Mouse (Mus musculus) hindbrain, embryonic 12.5 days (tissue): Measurements from ENCODE around the gene 1700023F06Rik. TPM values are rescaled to one million over a fixed set of nuclear protein-coding genes. Genes with fewer than 3 reads are reported as not detected.
"Not testable (repeated sequence)": the region's sequence is repeated elsewhere in the genome, so short reads cannot be mapped to it uniquely, and the experiment has no call there.

Experiments used
- ATAC-seq: fragments of 200-750 bp; cut with Nextera tagmentation; 2 replicates; pipeline ENCODE4 v1.8.0; 2017; ENCODE audit warnings: moderate TSS enrichment; ENCODE audit not compliant: low FRiP score
- H3K27ac ChIP-seq: fragments of 300-500 bp; sonication (generic); 2 replicates; pipeline ENCODE4 v1.5.1; 2016; ENCODE audit warnings: mild to moderate bottlenecking
- H3K27me3 ChIP-seq: fragments of 300-500 bp; sonication (generic); 2 replicates; pipeline ENCODE4 v1.6.1; 2016; ENCODE audit warnings: mild to moderate bottlenecking
- H3K36me3 ChIP-seq: fragments of 300-500 bp; sonication (generic); 2 replicates; pipeline ENCODE4 v1.6.1; 2016; ENCODE audit warnings: mild to moderate bottlenecking
- H3K4me1 ChIP-seq: fragments of 300-500 bp; sonication (generic); 2 replicates; pipeline ENCODE4 v1.6.1; 2016
- H3K4me2 ChIP-seq: fragments of 300-500 bp; sonication (generic); replicated peaks from 2 replicates; pipeline ENCODE4 v1.6.1; 2016; ENCODE audit warnings: mild to moderate bottlenecking
- H3K4me3 ChIP-seq: fragments of 300-500 bp; sonication (generic); 2 replicates; pipeline ENCODE4 v1.5.1; 2016; ENCODE audit warnings: mild to moderate bottlenecking
- H3K9ac ChIP-seq: fragments of 300-500 bp; sonication (generic); 2 replicates; pipeline ENCODE4 v1.6.1; 2016; ENCODE audit warnings: mild to moderate bottlenecking, moderate library complexity
- H3K9me3 ChIP-seq: fragments of 300-500 bp; sonication (generic); replicated peaks from 2 replicates; pipeline ENCODE4 v1.6.1; 2016; ENCODE audit warnings: mild to moderate bottlenecking
- WGBS: fragments of 180-500 bp; shearing (Covaris S2); methylation state at CpG from one replicate; pipeline ENCODE4 v1.1.7; 2016; 5-methylcytosine and 5-hydroxymethylcytosine counted together
- polyA plus RNA-seq: library from polyadenylated mRNA; unstranded; fragments of >200 nt; fragmentation: Nextera tagmentation; extraction: Ambion mirVana; gene quantifications from 2 replicates; pipeline ENCODE4 v1.2.1, GENCODE M21; 2016

Gene 1700023F06Rik
- polyA plus RNA-seq, 1 experiment from 2014 or later = 0.71 TPM

DNA sequence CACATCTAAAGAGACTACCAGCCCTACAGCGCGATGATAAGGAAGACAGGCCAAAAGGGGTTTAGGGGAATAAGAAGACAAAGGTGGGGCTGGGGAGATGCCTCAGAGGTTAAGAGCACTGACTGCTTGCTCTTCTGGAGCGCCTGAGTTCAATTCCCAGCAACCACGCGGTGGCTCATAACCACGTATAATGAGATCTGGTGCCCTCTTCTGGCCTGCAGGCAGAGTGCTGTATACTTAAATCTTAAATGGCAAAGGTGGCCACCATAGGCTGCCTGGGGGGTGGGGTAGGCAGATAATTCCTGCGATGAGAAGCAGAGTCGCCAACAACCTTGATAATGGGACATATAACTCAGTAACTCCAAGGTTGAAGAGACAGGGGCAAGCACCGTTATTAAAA is 29.4 kb upstream of the 1700023F06Rik start:
- Histone ChIP-seq H3K27ac (no peak overlapping the region), H3K4me1 (no peaks in the 10 kb centered on the region; the same call in 1 of the 2 replicates), H3K27me3 (no peaks in the 10 kb centered on the region), H3K4me3 (no peak overlapping the region), H3K4me2 (no peak overlapping the region), H3K9me3 (no peaks in the 10 kb centered on the region), H3K9ac (no peak overlapping the region), H3K36me3 (peaks cover 49% of the 10 kb centered on the region)
- ATAC-seq = no peak
- 80% methylated on average over 9 of the region's 9 CpGs for WGBS

DNA sequence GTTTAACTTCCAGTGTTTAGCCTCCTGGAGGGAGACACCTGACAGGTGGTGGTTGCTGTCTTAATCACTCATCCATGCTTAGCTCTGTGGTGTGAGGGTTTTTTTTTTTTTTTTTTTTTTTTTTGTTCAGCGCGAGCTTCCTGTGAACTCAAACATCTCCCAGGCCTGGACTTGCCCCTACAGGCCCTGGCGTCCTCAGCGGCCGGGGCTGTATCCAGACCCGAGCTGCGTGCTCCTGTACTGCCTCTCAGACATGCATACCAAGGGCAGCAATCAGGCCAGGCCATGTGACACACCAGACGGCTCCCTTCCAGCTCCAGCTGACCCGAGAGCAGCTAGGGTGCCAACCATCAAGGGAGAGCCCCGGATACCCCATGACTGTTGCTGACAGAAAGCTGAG is 28.5 kb upstream of the 1700023F06Rik start:
- 85% methylated on average over 10 of the region's 10 CpGs for WGBS
- no peak overlapping the region for H3K4me3 ChIP-seq
- peaks cover 49% of the 10 kb centered on the region for H3K36me3 ChIP-seq
- no peak overlapping the region for H3K27ac ChIP-seq
- no peak for ATAC-seq
- no peaks in the 10 kb centered on the region; the same call in 1 of the 2 replicates for H3K4me1 ChIP-seq
- H3K27me3 ChIP-seq = no peaks in the 10 kb centered on the region
- no peak overlapping the region for H3K4me2 ChIP-seq
- no peak overlapping the region for H3K9ac ChIP-seq
- no peaks in the 10 kb centered on the region for H3K9me3 ChIP-seq

DNA sequence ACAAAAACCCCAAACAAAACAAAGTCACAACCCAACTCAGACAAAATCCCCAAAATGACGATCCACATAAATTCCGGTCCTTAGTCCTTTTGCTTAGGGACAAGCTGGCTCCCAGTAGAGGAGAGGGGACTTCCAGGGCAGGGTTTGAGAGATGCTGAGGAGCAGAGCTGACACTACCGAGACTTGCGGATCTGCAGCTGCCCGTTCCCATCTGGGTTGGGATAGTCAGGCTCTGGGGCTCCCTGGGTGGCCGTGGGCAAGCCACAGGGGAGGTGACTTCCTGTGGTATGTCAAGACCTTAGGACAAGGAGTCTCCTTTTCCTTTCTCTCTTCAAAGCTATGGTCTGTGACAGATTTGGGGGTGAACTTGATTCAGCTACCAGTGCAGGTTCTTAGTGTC is 28.1 kb upstream of the 1700023F06Rik start:
- ATAC-seq = no peak
- no peaks in the 10 kb centered on the region for H3K27me3 ChIP-seq
- H3K9ac ChIP-seq = no peak overlapping the region
- H3K27ac ChIP-seq = no peak overlapping the region
- WGBS = 80% methylated on average over 6 of the region's 6 CpGs
- H3K4me2 ChIP-seq = no peak overlapping the region
- peaks cover 50% of the 10 kb centered on the region for H3K36me3 ChIP-seq
- H3K4me3 ChIP-seq = no peak overlapping the region
- no peaks in the 10 kb centered on the region for H3K9me3 ChIP-seq
- no peaks in the 10 kb centered on the region; the same call in 1 of the 2 replicates for H3K4me1 ChIP-seq

DNA sequence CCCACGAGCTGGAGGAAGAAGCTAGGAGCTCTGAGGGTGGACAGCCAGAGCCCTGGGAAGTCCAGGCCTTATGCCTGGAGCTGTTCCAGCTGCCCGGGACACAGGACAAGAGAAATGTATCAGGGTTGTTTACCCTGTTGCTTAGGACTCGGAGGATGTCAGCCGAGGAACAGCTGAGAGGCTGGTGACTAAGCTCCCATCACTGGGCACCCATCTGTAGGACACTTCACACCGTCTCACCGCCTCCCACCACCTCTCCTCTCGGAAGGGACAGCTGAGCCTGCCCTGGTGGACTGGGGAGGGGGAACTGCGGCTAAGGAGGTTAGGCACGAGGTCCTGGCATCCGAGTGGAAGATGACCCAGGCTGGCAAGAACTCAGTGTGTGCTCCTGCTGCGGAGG is 27.3 kb upstream of the 1700023F06Rik start:
- Histone ChIP-seq H3K4me1 (no peaks in the 10 kb centered on the region), H3K27me3 (no peaks in the 10 kb centered on the region), H3K9ac (no peak overlapping the region), H3K36me3 (peaks cover 53% of the 10 kb centered on the region), H3K9me3 (no peaks in the 10 kb centered on the region), H3K27ac (no peak overlapping the region; the same call in 1 of the 2 replicates), H3K4me3 (no peak overlapping the region), H3K4me2 (no peak overlapping the region)
- no peak for ATAC-seq
- WGBS = 77% methylated on average over 11 of the region's 11 CpGs

DNA sequence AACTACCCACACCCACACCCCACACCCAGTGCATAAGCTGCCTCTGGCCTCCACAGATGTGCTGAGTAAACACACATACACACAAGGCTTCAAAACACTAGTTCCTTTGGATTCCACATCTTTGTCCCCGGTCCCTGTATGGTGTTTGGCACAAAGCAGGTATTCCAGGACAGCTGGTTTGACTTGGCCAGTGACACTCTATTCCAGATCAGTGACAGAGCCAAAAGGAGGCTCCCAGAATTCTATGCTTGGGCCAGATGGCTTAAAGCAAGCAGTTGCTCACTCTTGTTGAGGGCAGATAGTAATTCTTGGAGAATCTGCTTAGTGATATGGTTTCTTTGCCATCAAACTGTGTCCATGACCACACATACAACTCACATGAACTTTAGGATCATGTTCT is 26.1 kb upstream of the 1700023F06Rik start:
- Histone ChIP-seq H3K27me3 (no peaks in the 10 kb centered on the region), H3K4me1 (no peaks in the 10 kb centered on the region), H3K9me3 (no peaks in the 10 kb centered on the region), H3K4me3 (no peak overlapping the region), H3K9ac (no peak overlapping the region), H3K4me2 (no peak overlapping the region), H3K36me3 (peaks cover 62% of the 10 kb centered on the region), H3K27ac (no peak overlapping the region)
- WGBS = 89% methylated on average over 1 of the region's 1 CpGs
- no peak for ATAC-seq

DNA sequence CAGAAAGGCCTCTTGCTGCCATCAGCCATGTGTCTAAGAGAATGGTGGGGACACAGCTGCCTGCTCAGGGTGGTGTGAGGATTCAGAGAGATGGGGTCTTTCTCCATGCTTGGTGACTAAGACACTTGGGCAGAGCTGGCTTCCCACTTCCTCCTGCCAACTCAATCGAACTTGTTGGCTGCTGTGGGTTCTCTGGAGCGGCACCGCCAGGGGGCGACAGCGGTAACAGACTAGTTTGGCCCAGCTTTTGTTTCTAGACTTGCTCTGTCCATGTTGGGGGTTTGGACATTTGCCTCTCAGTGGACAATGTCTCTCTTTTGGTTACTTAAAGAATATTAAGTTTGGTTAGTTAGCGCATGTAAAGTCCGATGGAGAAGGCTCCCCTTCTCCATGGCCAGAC is 24.6 kb upstream of the 1700023F06Rik start:
- no peak overlapping the region for H3K4me3 ChIP-seq
- H3K9me3 ChIP-seq = no peaks in the 10 kb centered on the region
- H3K36me3 ChIP-seq = peaks cover 56% of the 10 kb centered on the region
- no peak overlapping the region for H3K9ac ChIP-seq
- H3K4me2 ChIP-seq = no peak overlapping the region
- no peak for ATAC-seq
- H3K27ac ChIP-seq = no peak overlapping the region
- WGBS = 32% methylated on average over 7 of the region's 7 CpGs
- no peaks in the 10 kb centered on the region for H3K4me1 ChIP-seq
- no peaks in the 10 kb centered on the region for H3K27me3 ChIP-seq

DNA sequence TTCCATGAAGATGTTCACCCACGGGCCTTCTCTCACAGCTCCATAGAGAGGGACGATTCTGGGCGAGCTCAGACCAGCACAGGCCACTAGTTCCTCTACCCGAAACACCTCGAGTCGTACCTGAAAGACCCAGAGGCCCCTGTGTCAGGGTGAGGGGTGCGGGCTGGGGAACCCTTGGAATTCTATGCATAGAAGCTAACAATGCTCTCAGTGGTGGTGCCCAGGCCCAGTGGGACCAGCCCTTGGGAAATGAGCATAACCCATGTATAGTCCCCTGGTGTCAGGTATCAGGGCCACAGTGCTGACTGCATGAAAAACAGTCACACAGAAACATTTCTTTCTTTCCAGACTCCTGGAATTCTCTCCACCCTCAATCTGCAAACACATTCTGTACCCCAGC is 23.0 kb upstream of the 1700023F06Rik start:
- no peaks in the 10 kb centered on the region for H3K27me3 ChIP-seq
- no peak overlapping the region for H3K27ac ChIP-seq
- H3K4me1 ChIP-seq = no peaks in the 10 kb centered on the region
- H3K4me2 ChIP-seq = no peak overlapping the region
- H3K9me3 ChIP-seq = no peaks in the 10 kb centered on the region
- H3K4me3 ChIP-seq = no peak overlapping the region
- WGBS = 94% methylated on average over 7 of the region's 7 CpGs
- H3K9ac ChIP-seq = no peak overlapping the region
- peaks cover 56% of the 10 kb centered on the region for H3K36me3 ChIP-seq
- no peak for ATAC-seq

DNA sequence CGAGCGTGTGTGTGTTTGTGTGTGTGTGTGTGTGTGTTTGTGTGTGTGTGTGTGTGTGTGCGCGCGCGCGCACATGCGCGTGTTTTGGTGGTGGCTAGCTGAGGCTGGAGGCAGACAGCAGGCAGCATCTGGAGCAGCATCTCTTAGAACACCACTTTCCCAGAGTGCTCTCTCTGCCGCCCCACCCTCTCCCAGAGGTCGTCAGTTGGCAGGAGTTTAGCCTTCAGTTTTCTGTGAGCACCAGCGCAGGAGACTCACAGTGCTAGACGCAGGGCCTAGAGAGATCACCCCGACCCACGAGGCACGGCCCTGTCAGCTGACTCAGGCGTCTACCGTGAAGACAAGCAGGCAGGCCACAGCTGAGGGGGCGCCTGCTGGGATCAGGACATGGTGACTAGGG is 22.3 kb upstream of the 1700023F06Rik start:
- ATAC-seq = no peak
- H3K27ac ChIP-seq = no peak overlapping the region
- no peak overlapping the region for H3K4me3 ChIP-seq
- no peak overlapping the region for H3K4me2 ChIP-seq
- H3K9me3 ChIP-seq = no peaks in the 10 kb centered on the region
- peaks cover 53% of the 10 kb centered on the region for H3K36me3 ChIP-seq
- WGBS = 90% methylated on average over 19 of the region's 19 CpGs
- no peaks in the 10 kb centered on the region for H3K27me3 ChIP-seq
- no peaks in the 10 kb centered on the region for H3K4me1 ChIP-seq
- H3K9ac ChIP-seq = no peak overlapping the region

DNA sequence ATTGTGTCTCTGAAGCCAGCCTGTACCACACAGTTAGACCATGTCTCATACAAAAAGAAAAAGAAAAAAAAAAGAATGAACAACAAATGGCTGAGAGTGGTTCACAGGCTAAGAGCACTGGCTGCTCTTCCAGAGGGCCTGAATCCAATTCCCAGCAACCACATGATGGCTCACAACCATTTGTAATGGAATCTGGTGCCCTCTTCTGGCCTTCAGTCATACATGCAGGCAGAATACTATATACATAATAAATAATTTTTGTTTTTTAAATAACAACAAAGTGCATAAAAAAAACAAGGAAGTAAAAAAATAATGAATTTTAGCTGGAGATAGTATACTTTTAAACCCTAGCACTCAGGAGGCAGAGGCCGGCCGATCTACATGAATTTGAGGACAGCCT is 21.2 kb upstream of the 1700023F06Rik start:
- ATAC-seq = no peak
- 100% methylated on average over 2 of the region's 2 CpGs for WGBS
- H3K36me3 ChIP-seq = peaks cover 58% of the 10 kb centered on the region

DNA sequence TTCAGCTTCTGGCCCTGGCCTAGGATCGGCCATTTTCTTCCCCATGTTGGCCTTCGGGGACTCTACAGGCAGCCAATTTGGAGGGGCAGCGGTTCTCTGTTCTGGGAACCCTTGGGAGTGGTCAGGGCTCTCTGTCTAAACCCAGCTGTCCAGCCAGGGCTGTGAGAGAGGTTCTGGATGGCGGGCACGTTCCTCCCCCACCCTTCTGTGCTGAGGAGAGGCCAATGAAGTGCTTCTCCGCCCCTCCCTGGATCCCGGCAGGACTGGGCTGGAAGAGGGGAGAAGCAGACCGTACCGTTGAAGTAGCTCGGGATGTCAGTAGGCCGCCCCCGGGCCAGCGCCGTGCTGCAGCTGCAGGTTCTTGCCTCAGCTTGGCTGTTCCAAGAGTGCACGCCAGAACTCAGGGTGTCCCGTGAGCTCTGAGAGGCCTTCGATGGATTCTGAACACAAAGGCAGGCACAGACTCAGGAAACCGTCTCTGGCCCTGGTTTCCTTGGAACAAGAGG is 15.6 kb upstream of the 1700023F06Rik start:
- H3K36me3 ChIP-seq = peaks cover 68% of the 10 kb centered on the region

More for the DNA sequence above, 21.2 kb upstream of the 1700023F06Rik start:
- Histone ChIP-seq H3K9me3 (no peaks in the 10 kb centered on the region), H3K4me1 (no peaks in the 10 kb centered on the region), H3K27me3 (no peaks in the 10 kb centered on the region), H3K4me2 (no peak overlapping the region), H3K9ac (no peak overlapping the region), H3K27ac (no peak overlapping the region), H3K4me3 (no peak overlapping the region)

DNA sequence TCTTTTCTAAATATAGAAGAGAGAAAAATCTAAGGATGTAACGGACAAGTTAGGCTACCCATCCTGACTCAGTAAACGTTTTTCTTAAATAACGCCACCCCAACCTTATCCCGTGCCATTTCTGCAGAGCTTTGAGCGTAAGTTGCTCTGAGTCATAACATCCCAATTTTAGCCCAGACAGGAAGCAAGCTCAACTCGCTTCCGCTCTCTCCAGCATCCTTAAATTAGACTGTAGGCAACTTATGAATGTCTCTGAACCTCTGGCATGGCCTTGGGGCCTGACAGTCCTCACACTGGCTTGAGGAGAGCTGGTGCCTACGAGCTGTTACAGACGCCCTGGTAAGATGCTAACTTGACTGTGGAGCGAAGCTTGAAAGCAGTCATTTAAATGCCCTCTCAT is 15.1 kb upstream of the 1700023F06Rik start:
- Histone ChIP-seq H3K36me3 (peaks cover 64% of the 10 kb centered on the region), H3K4me2 (no peak overlapping the region), H3K4me1 (peaks cover 5% of the 10 kb centered on the region), H3K9ac (no peak overlapping the region), H3K4me3 (no peak overlapping the region), H3K27ac (no peak overlapping the region), H3K27me3 (peaks cover 6% of the 10 kb centered on the region; the same call in 1 of the 2 replicates), H3K9me3 (no peaks in the 10 kb centered on the region)
- ATAC-seq = no peak
- WGBS = 89% methylated on average over 10 of the region's 10 CpGs

More for the DNA sequence above, 15.6 kb upstream of the 1700023F06Rik start:
- peaks cover 4% of the 10 kb centered on the region; the same call in 1 of the 2 replicates for H3K27me3 ChIP-seq
- no peak overlapping the region for H3K4me3 ChIP-seq
- H3K9ac ChIP-seq = no peak overlapping the region
- no peaks in the 10 kb centered on the region for H3K9me3 ChIP-seq
- no peak overlapping the region for H3K27ac ChIP-seq
- ATAC-seq = no peak
- 68% methylated on average over 18 of the region's 18 CpGs for WGBS
- H3K4me1 ChIP-seq = 0 out of 2 replicates have a peak, but pooled peaks cover 3% of the 10 kb centered on the region
- H3K4me2 ChIP-seq = no peak overlapping the region

DNA sequence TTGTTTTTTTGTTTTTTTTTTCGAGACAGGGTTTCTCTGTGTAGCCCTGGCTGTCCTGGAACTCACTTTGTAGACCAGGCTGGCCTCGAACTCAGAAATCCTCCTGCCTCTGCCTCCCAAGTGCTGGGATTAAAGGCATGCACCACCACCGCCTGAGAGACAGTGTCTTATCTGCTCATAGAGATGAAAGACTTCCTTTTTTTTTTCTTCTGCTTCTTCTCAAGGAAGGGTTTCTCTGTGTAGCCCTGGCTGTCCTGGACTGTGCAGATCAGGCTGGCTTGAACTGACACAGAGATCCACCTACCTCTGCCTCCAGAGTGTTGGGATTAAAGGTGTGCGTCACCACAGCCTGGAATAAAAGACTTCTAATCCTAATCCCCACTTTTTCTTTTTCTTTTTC is 14.4 kb upstream of the 1700023F06Rik start:
- not testable (repeated sequence) for ATAC-seq, H3K4me2 ChIP-seq, H3K9me3 ChIP-seq, H3K4me3 ChIP-seq, H3K9ac ChIP-seq, H3K27ac ChIP-seq, H3K27me3 ChIP-seq
- WGBS = 88% methylated on average over 4 of the region's 4 CpGs
- peaks cover 11% of the 10 kb centered on the region for H3K4me1 ChIP-seq
- peaks cover 61% of the 10 kb centered on the region for H3K36me3 ChIP-seq

DNA sequence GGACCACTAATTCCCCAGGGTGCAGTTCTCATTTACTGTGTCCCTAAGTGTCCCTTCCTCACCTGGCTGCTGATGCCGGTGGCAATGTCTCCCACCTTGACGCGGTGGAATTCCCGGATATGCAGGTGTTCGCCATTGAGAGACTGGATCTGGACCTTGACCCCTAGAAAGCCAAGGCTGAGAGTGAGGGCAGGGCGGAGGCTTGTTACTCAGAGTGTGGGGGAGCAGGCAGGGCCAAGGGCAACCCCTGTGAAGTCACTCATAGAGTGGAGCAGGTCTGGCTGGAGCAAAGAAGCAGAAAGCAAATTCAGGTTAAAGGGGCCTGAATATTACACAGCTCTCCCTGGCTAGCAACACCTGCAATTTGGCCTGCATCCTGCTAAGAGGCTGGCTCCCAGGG is 13.1 kb upstream of the 1700023F06Rik start:
- peaks cover 50% of the 10 kb centered on the region for H3K36me3 ChIP-seq
- no peaks in the 10 kb centered on the region for H3K9me3 ChIP-seq
- H3K9ac ChIP-seq = no peak overlapping the region
- 92% methylated on average over 6 of the region's 6 CpGs for WGBS
- H3K27me3 ChIP-seq = peaks cover 10% of the 10 kb centered on the region
- no peak overlapping the region for H3K4me2 ChIP-seq
- ATAC-seq = no peak
- no peak overlapping the region for H3K4me3 ChIP-seq
- H3K27ac ChIP-seq = no peak overlapping the region
- H3K4me1 ChIP-seq = peaks cover 11% of the 10 kb centered on the region
